Mouse (Mus musculus) Patski (cell line): Measurements from ENCODE around the gene Tbcel. TPM values are rescaled to one million over a fixed set of nuclear protein-coding genes. Genes with fewer than 3 reads are reported as not detected.

Experiments used
- ATAC-seq: fragments of 100-300 bp; one replicate; pipeline ENCODE4 v1.8.0; 2021
- CTCF ChIA-PET: fragments of 350-600 bp; sonication (Branson Sonifier 250); formaldehyde crosslinking; loops from one replicate; lab custom pipeline; 2022; ENCODE audit warnings: inconsistent platforms; lab: Charles Lee
- POLR2A ChIA-PET: fragments of 350-600 bp; sonication (Branson Sonifier 250); formaldehyde crosslinking; loops from one replicate; lab custom pipeline; 2022; ENCODE audit warnings: antibody characterized with exemption, inconsistent platforms; lab: Charles Lee
- DNase-seq: peaks from one replicate; pipeline ENCODE4 v3.0.0-alpha.2; 2011; ENCODE audit warnings: low read depth, low spot score
- H3K27me3 ChIP-seq: fragments of 371-371 bp; one replicate; pipeline ENCODE4 v1.5.1; 2021
- CTCF ChIP-seq: fragments of 100-300 bp; IDR thresholded peaks from one replicate; pipeline ENCODE4 v1.5.1; 2021
- in situ Hi-C: fragments of 300-500 bp; cut with MboI; formaldehyde crosslinking; loops from 3 replicates; pipeline ENCODE4 v1.11.1; 2018; ENCODE audit warnings: low pct_unique_long_range_greater_than_20kb, mixed read lengths
- polyA plus RNA-seq: library from polyadenylated mRNA; unstranded; gene quantifications from one replicate; pipeline ENCODE4 v1.2.3, GENCODE M21; 2021

Gene Tbcel
- polyA plus RNA-seq, 1 experiment from 2014 or later: 23.3 TPM

GRCm38 (mm10) chr9:42419687-42420086 lies 87.9 kb downstream of the Tbcel start:
- ChIA-PET POLR2A (no interaction called here), CTCF (interaction anchor here (1.4 to 2.7 kb wide), 2 partner anchors 10 to 26 kb away, joined by 3 to 8 read pairs; no protein-coding TSS in a partner anchor)
- ATAC-seq (no peak), DNase-seq (no peak)
- TF ChIP-seq CTCF: no peak
- in situ Hi-C loops: no loop called here
- no peaks in the 10 kb centered on the region for H3K27me3 ChIP-seq

- in situ Hi-C loops: no loop called here
- no peak for DNase-seq
These were observed 88.8 kb downstream of the Tbcel start for GRCm38 (mm10) chr9:42418786-42419185.

GRCm38 (mm10) chr9:42417352-42417952 lies 90.2 kb downstream of the Tbcel start:
- in situ Hi-C loops: no loop called here
- no peak for TF ChIP-seq CTCF

More at GRCm38 (mm10) chr9:42418786-42419185, 88.8 kb downstream of the Tbcel start:
- no peak for ATAC-seq
- ChIA-PET CTCF (interaction anchor here (1.2 to 2.7 kb wide), 3 partner anchors 8 to 27 kb away, joined by 3 to 8 read pairs (median 3); no protein-coding TSS in a partner anchor), POLR2A (no interaction called here)
- H3K27me3 ChIP-seq: no peaks in the 10 kb centered on the region
- TF ChIP-seq CTCF: no peak

GRCm38 (mm10) chr9:42415184-42415583 lies 92.4 kb downstream of the Tbcel start:
- DNase-seq (no peak), ATAC-seq (no peak)
- POLR2A ChIA-PET: no interaction called here
- TF ChIP-seq CTCF: no peak
- no peaks in the 10 kb centered on the region for H3K27me3 ChIP-seq
- in situ Hi-C loops: no loop called here
- CTCF ChIA-PET: interaction anchor here (1.0 to 1.2 kb wide), 2 partner anchors 19 to 20 kb away, joined by 3 read pairs; no protein-coding TSS in a partner anchor

More at GRCm38 (mm10) chr9:42417352-42417952, 90.2 kb downstream of the Tbcel start:
- ChIA-PET POLR2A (no interaction called here), CTCF (interaction anchor here (2.7 kb wide), 1 partner anchor 12 kb away, joined by 8 read pairs; no protein-coding TSS in a partner anchor)
- DNase-seq (no peak), ATAC-seq (no peak)
- no peaks in the 10 kb centered on the region for H3K27me3 ChIP-seq

- no peaks in the 10 kb centered on the region for H3K27me3 ChIP-seq
- ChIA-PET POLR2A (no interaction called here), CTCF (interaction anchor here (1.5 kb wide), 1 partner anchor 18 kb away, joined by 4 read pairs; no protein-coding TSS in a partner anchor)
- no peak for TF ChIP-seq CTCF
- in situ Hi-C loops: no loop called here
- no peak for DNase-seq
- no peak for ATAC-seq
These were observed 94.3 kb downstream of the Tbcel start for GRCm38 (mm10) chr9:42413345-42413744.

- POLR2A ChIA-PET: no interaction called here
- ATAC-seq (no peak), DNase-seq (no peak)
- in situ Hi-C loops: no loop called here
- no peak for TF ChIP-seq CTCF
- CTCF ChIA-PET: no interaction called here
- H3K27me3 ChIP-seq: peaks cover 5% of the 10 kb centered on the region
These were observed 96.3 kb downstream of the Tbcel start for GRCm38 (mm10) chr9:42411296-42411695.

GRCm38 (mm10) chr9:42405736-42406135 lies 101.9 kb downstream of the Tbcel start:
- no peak for DNase-seq
- in situ Hi-C loops: no loop called here
- H3K27me3 ChIP-seq: peaks cover 8% of the 10 kb centered on the region
- ChIA-PET POLR2A (no interaction called here), CTCF (interaction anchor here (1.8 kb wide), 1 partner anchor 18 kb away, joined by 4 read pairs; no protein-coding TSS in a partner anchor)
- ATAC-seq: no peak
- no peak for TF ChIP-seq CTCF

GRCm38 (mm10) chr9:42401486-42401885 lies 106.1 kb downstream of the Tbcel start:
- peaks cover 31% of the 10 kb centered on the region for H3K27me3 ChIP-seq
- ChIA-PET POLR2A (no interaction called here), CTCF (interaction anchor here (1.0 kb wide), 1 partner anchor 20 kb away, joined by 3 read pairs; no protein-coding TSS in a partner anchor)
- TF ChIP-seq CTCF: no peak
- no peak for DNase-seq
- in situ Hi-C loops: no loop called here
- no peak for ATAC-seq

- H3K27me3 ChIP-seq: peaks cover 37% of the 10 kb centered on the region
- no peak for TF ChIP-seq CTCF
- in situ Hi-C loops: no loop called here
- ChIA-PET POLR2A (no interaction called here), CTCF (no interaction called here)
- DNase-seq (no peak), ATAC-seq (no peak)
These were observed 107.8 kb downstream of the Tbcel start, which contains the start of gene Tecta for GRCm38 (mm10) chr9:42399829-42400228. TSS of gene Tecta (minus strand) at chr9:42399929.

GRCm38 (mm10) chr9:42396141-42396540 lies 111.5 kb downstream of the Tbcel start:
- DNase-seq (no peak), ATAC-seq (no peak)
- POLR2A ChIA-PET: interaction anchor here (0.5 kb wide), 1 partner anchor 22 kb away, joined by 3 read pairs; no protein-coding TSS in a partner anchor
- in situ Hi-C loops: no loop called here
- TF ChIP-seq CTCF: no peak
- CTCF ChIA-PET: interaction anchor here (1.7 kb wide), 1 partner anchor 19 kb away, joined by 3 read pairs; no protein-coding TSS in a partner anchor
- peaks cover 34% of the 10 kb centered on the region for H3K27me3 ChIP-seq

- no peak for DNase-seq
- peaks cover 33% of the 10 kb centered on the region for H3K27me3 ChIP-seq
- no peak for ATAC-seq
- TF ChIP-seq CTCF: no peak
- CTCF ChIA-PET: interaction anchor here (1.1 to 1.7 kb wide), 2 partner anchors 12 to 21 kb away, joined by 3 read pairs; no protein-coding TSS in a partner anchor
- POLR2A ChIA-PET: no interaction called here
- in situ Hi-C loops: no loop called here
These were observed 112.7 kb downstream of the Tbcel start for GRCm38 (mm10) chr9:42394903-42395302.
